ENCODE assay signal across 22 mouse cellular contexts in the genomic region with DNA sequence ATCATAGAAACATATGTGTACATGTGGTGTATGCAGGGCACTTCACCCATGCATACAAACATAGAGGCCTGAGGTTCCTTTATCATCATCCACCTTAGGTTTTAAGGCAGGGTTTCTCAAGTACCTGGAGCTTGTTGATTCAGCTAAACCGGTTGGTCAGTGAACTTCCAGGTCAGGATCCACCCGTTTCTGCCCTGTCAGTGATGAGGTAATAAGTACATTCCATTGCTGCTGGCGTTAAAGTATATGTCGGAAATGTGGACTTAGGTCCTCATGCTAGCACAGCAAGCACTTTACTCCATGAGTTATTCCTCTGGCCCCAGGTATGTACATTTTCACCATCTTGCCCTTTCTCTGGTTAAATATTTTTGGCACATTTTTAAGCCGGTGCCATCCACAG. TPM values are rescaled to one million over a fixed set of nuclear protein-coding genes. Genes with fewer than 3 reads are reported as not detected.
A peak's percentile ranks its signal among the peaks of the same experiment; 100 is the strongest.
DNase-seq lines count a peak whose midpoint lies in the region; ATAC-seq and TF ChIP-seq lines count a peak whose summit lies in the region.
"Had no signal": no experiment of that assay in that cellular context is flagged by ENCODE, and none has a peak within 500 bp of the region (broad histone marks: within the 10 kb centered on the region; RNA-seq: fewer than 3 reads in every experiment).

No protein-coding gene starts in this region.

- no peak overlapping the region for H3K4me3 ChIP-seq in liver, embryonic 16.5 days (ENCODE audit: low read depth, low read length)
- no peak overlapping the region for H3K4me3 ChIP-seq in liver, embryonic 11.5 days (ENCODE audit: low read depth, low read length)
- H3K4me3 ChIP-seq in intestine, postnatal 0 days (ENCODE audit: low read depth, low read length) = no peak overlapping the region
- H3K4me3 ChIP-seq in small intestine, adult 2 months (ENCODE audit: low read depth, low read length) = no peak overlapping the region
- no peak overlapping the region for H3K4me3 ChIP-seq in forebrain, embryonic 10.5 days
- H3K4me3 ChIP-seq in embryonic facial prominence, embryonic 10.5 days = no peak overlapping the region
- H3K4me3 ChIP-seq: left cerebral cortex, adult 2 months; midbrain, embryonic 15.5 days; neural tube, embryonic 12.5 days had no signal

- WGBS in liver, embryonic 16.5 days (ENCODE audit: insufficient replicate concordance) = 65% methylated on average over 5 of the region's 5 CpGs
- 76% methylated on average over 5 of the region's 5 CpGs for WGBS in liver, embryonic 11.5 days
- 50% methylated on average over 5 of the region's 5 CpGs for WGBS in intestine, postnatal 0 days
- 46% methylated on average over 5 of the region's 5 CpGs for WGBS in small intestine, adult 2 months
- 87% methylated on average over 5 of the region's 5 CpGs for WGBS in forebrain, embryonic 10.5 days
- WGBS in embryonic facial prominence, embryonic 10.5 days = 83% methylated on average over 5 of the region's 5 CpGs

- H3K36me3 ChIP-seq in liver, embryonic 16.5 days (ENCODE audit: control insufficient read depth, insufficient read depth) = no peaks in the 10 kb centered on the region
- H3K36me3 ChIP-seq in liver, embryonic 11.5 days (ENCODE audit: control insufficient read depth, insufficient read depth, low read length) = no peaks in the 10 kb centered on the region
- no peaks in the 10 kb centered on the region for H3K36me3 ChIP-seq in intestine, postnatal 0 days (ENCODE audit: control insufficient read depth, insufficient read depth)
- H3K36me3 ChIP-seq in small intestine, adult 2 months (ENCODE audit: control insufficient read depth, insufficient read depth, low read length) = no peaks in the 10 kb centered on the region
- no peaks in the 10 kb centered on the region for H3K36me3 ChIP-seq in forebrain, embryonic 10.5 days (replicated peaks)
- no peaks in the 10 kb centered on the region for H3K36me3 ChIP-seq in embryonic facial prominence, embryonic 10.5 days (replicated peaks)
- H3K36me3 ChIP-seq: midbrain, embryonic 15.5 days; neural tube, embryonic 12.5 days had no signal

- peak; percentile 74; the same call in 1 of the 2 replicates for ATAC-seq in liver, embryonic 16.5 days (ENCODE audit: low read depth)
- ATAC-seq in liver, embryonic 11.5 days (replicated peaks; ENCODE audit: low FRiP score) = no peak
- ATAC-seq in intestine, postnatal 0 days = peak; percentile 95
- ATAC-seq: CD4-positive, CD25-positive, alpha-beta regulatory T cell, adult 4 months; forebrain, embryonic 16.5 days; hindbrain, embryonic 16.5 days; midbrain, embryonic 15.5 days had no signal

- peaks cover 3% of the 10 kb centered on the region for H3K4me1 ChIP-seq in liver, embryonic 16.5 days (ENCODE audit: control insufficient read depth, low read depth, low read length)
- no peaks in the 10 kb centered on the region for H3K4me1 ChIP-seq in liver, embryonic 11.5 days (replicated peaks; ENCODE audit: control insufficient read depth, insufficient read depth, low read length)
- no peaks in the 10 kb centered on the region for H3K4me1 ChIP-seq in intestine, postnatal 0 days (replicated peaks; ENCODE audit: control insufficient read depth, insufficient read depth, low read length)
- H3K4me1 ChIP-seq in small intestine, adult 2 months (ENCODE audit: control insufficient read depth, insufficient read depth, insufficient read length, low read length) = peaks cover 7% of the 10 kb centered on the region; the same call in 1 of the 2 replicates
- H3K4me1 ChIP-seq in forebrain, embryonic 10.5 days = no peaks in the 10 kb centered on the region
- no peaks in the 10 kb centered on the region for H3K4me1 ChIP-seq in embryonic facial prominence, embryonic 10.5 days
- H3K4me1 ChIP-seq: midbrain, embryonic 15.5 days; neural tube, embryonic 12.5 days had no signal

- no peak overlapping the region for H3K27ac ChIP-seq in liver, embryonic 16.5 days (ENCODE audit: low read length)
- H3K27ac ChIP-seq in liver, embryonic 11.5 days (ENCODE audit: low read depth, low read length) = no peak overlapping the region
- H3K27ac ChIP-seq in intestine, postnatal 0 days (ENCODE audit: low read depth, low read length) = peak overlapping the region; percentile 60
- H3K27ac ChIP-seq in small intestine, adult 2 months (ENCODE audit: insufficient read depth, low read depth, low read length) = peak overlapping the region; percentile 48; the same call in 1 of the 2 replicates
- H3K27ac ChIP-seq in forebrain, embryonic 10.5 days = no peak overlapping the region
- H3K27ac ChIP-seq in embryonic facial prominence, embryonic 10.5 days (replicated peaks) = no peak overlapping the region
- H3K27ac ChIP-seq: left cerebral cortex, adult 2 months; midbrain, embryonic 15.5 days; neural tube, embryonic 12.5 days had no signal

- no peak overlapping the region for H3K9ac ChIP-seq in liver, embryonic 16.5 days (ENCODE audit: low read depth, low read length)
- H3K9ac ChIP-seq in liver, embryonic 11.5 days (ENCODE audit: low read depth, low read length) = no peak overlapping the region
- H3K9ac ChIP-seq in intestine, postnatal 0 days (ENCODE audit: low read depth, low read length) = no peak overlapping the region
- H3K9ac ChIP-seq: midbrain, embryonic 15.5 days; neural tube, embryonic 12.5 days had no signal

- H3K9me3 ChIP-seq in liver, embryonic 16.5 days (replicated peaks; ENCODE audit: control insufficient read depth, low read length) = no peaks in the 10 kb centered on the region
- H3K9me3 ChIP-seq in liver, embryonic 11.5 days (ENCODE audit: control insufficient read depth, low read length) = no peaks in the 10 kb centered on the region
- no peaks in the 10 kb centered on the region for H3K9me3 ChIP-seq in intestine, postnatal 0 days (ENCODE audit: control insufficient read depth)
- H3K9me3 ChIP-seq in forebrain, embryonic 10.5 days = no peaks in the 10 kb centered on the region
- H3K9me3 ChIP-seq in embryonic facial prominence, embryonic 10.5 days = no peaks in the 10 kb centered on the region
- H3K9me3 ChIP-seq: midbrain, embryonic 15.5 days; neural tube, embryonic 12.5 days had no signal

- no peak for TF ChIP-seq CTCF in intestine, postnatal 0 days (IDR thresholded peaks at IDR 0.05; ENCODE audit: low read depth)
- no peak for TF ChIP-seq CTCF in small intestine, adult 2 months (IDR thresholded peaks at IDR 0.05; ENCODE audit: extremely low read depth, insufficient read length, insufficient replicate concordance, low read depth, low read length)

- peak; percentile 29 to 35 for DNase-seq in kidney, adult 8-10 months
- DNase-seq in kidney, postnatal 10 days = no peak
- no peak for DNase-seq in liver, embryonic 11.5 days (ENCODE audit: low spot score)
- DNase-seq in forebrain, embryonic 10.5 days (ENCODE audit: extremely low spot score, low spot score) = no peak
- DNase-seq in embryonic facial prominence, embryonic 10.5 days (ENCODE audit: low spot score) = no peak
- DNase-seq: cerebellum, adult 11 months; cerebellum, adult 9-11 months; gastrocnemius, postnatal 14 days; heart, adult 11 months; retina, postnatal 1 day; right cerebral cortex, postnatal 25 days; thymus, postnatal 25 days had no signal

- no peak for TF ChIP-seq POLR2A in small intestine, adult 2 months (IDR thresholded peaks at IDR 0.05; ENCODE audit: low read depth, low read length)

- H3K4me2 ChIP-seq in liver, embryonic 16.5 days (ENCODE audit: low read depth, low read length) = no peak overlapping the region
- no peak overlapping the region for H3K4me2 ChIP-seq in liver, embryonic 11.5 days
- no peak overlapping the region for H3K4me2 ChIP-seq in intestine, postnatal 0 days (replicated peaks; ENCODE audit: low read depth)
- H3K4me2 ChIP-seq: heart, embryonic 11.5 days; midbrain, embryonic 15.5 days; neural tube, embryonic 12.5 days had no signal

- no peaks in the 10 kb centered on the region for H3K27me3 ChIP-seq in liver, embryonic 16.5 days (ENCODE audit: control insufficient read depth, insufficient read depth, low read depth, low read length)
- no peaks in the 10 kb centered on the region for H3K27me3 ChIP-seq in liver, embryonic 11.5 days (replicated peaks; ENCODE audit: control insufficient read depth, insufficient read depth, low read length)
- H3K27me3 ChIP-seq in intestine, postnatal 0 days (replicated peaks; ENCODE audit: control insufficient read depth, insufficient read depth, low read length) = no peaks in the 10 kb centered on the region
- H3K27me3 ChIP-seq in small intestine, adult 2 months (ENCODE audit: control insufficient read depth, insufficient read depth, low read length) = no peaks in the 10 kb centered on the region
- no peaks in the 10 kb centered on the region for H3K27me3 ChIP-seq in forebrain, embryonic 10.5 days (ENCODE audit: poor library complexity, severe bottlenecking)
- no peaks in the 10 kb centered on the region for H3K27me3 ChIP-seq in embryonic facial prominence, embryonic 10.5 days (replicated peaks; ENCODE audit: low read depth, poor library complexity, severe bottlenecking)
- H3K27me3 ChIP-seq: midbrain, embryonic 15.5 days; neural tube, embryonic 12.5 days had no signal

RNA-seq across cellular contexts. Expression of gene Nipbl, which starts 14.8 kb away (rescaled TPM):
- 6.2 and 6.3 TPM in 2 replicates for polyA plus RNA-seq in liver, embryonic 16.5 days (2015; fragmentation: Nextera tagmentation; extraction: Ambion mirVana)
- 15.3 and 16.8 TPM in 2 replicates for polyA plus RNA-seq in liver, embryonic 11.5 days (2014; fragmentation: Nextera tagmentation; extraction: Ambion mirVana)
- 9.3 and 11.6 TPM in 2 replicates for polyA plus RNA-seq in intestine, postnatal 0 days (2015; fragmentation: Nextera tagmentation; extraction: Ambion mirVana)
- polyA plus RNA-seq in small intestine, adult 2 months (2012; rRNA removed) = 1.3 and 2.9 TPM in 2 replicates
- 18.5 and 18.8 TPM in 2 replicates for polyA plus RNA-seq in forebrain, embryonic 10.5 days (2016; fragmentation: Nextera tagmentation; extraction: Ambion mirVana)
- polyA plus RNA-seq in embryonic facial prominence, embryonic 10.5 days (2016; fragmentation: Nextera tagmentation; extraction: Ambion mirVana) = 18.0 and 18.5 TPM in 2 replicates

Comparison
In these comparisons a context has a peak if more than half of its experiments do, and no peak if none do; other contexts are left out.
1. DNase-seq: peak in kidney, adult 8-10 months (2 of 2); none in kidney, postnatal 10 days (single experiment), liver, embryonic 11.5 days (single experiment), forebrain, embryonic 10.5 days (single experiment) and embryonic facial prominence, embryonic 10.5 days (single experiment).
2. H3K27ac ChIP-seq: peak in intestine, postnatal 0 days (single experiment) and small intestine, adult 2 months (single experiment); none in liver, embryonic 16.5 days (single experiment), liver, embryonic 11.5 days (single experiment), forebrain, embryonic 10.5 days (single experiment) and embryonic facial prominence, embryonic 10.5 days (single experiment).